Mouse (Mus musculus): Measurements from ENCODE around the gene Plagl2. TPM values are rescaled to one million over a fixed set of nuclear protein-coding genes. Genes with fewer than 3 reads are reported as not detected.
A peak's percentile ranks its signal among the peaks of the same experiment; 100 is the strongest.
"Not testable (repeated sequence)": the region's sequence is repeated elsewhere in the genome, so short reads cannot be mapped to it uniquely, and the experiment has no call there.

Gene Plagl2
- polyA plus RNA-seq, 1 experiment from 2014 or later, result 45.2 TPM

DNA sequence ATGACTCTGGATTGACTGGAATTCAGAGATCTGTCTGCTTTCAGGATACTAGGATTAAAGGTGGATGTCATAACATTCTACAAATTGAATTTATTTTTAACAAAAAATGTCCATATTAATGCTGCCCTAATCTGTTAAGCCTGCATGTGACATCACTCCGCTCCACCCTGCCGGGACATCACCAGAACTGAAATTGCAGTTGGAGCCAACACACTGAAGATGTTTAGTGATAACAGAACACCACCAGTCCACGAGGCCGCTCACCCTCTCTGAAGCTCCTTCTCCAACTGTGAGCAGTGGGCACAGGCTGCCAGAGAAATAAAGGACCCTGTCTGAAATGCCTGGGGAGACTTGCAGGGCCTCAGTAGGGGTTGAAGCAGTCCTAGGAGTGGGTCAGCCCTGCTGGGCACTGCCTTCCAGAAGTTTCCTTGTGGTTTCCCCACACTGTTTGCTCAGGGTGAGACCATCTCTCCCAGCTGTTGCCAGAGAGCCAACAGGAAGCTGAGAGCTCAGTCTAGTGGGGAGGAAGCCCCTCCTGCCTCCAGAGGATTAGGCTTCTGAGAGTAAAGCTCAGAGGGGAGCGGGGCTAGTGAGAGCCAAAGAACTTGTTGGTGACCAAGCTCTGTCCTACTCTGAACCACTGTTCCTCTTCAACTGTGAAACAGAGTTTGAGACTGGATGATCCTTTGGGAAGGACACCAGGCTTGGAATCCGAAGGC, 33.1 kb upstream of the Plagl2 start:
- H3K27ac ChIP-seq (ENCODE audit: low read depth, low read length); DNase-seq (ENCODE audit: low spot score); H3K4me3 ChIP-seq (ENCODE audit: low read depth, low read length); H3K27me3 ChIP-seq (replicated peaks; ENCODE audit: control insufficient read depth, insufficient read depth, low read length); H3K9me3 ChIP-seq (ENCODE audit: control insufficient read depth, low read length); H3K36me3 ChIP-seq (ENCODE audit: control insufficient read depth, insufficient read depth, low read length); H3K9ac ChIP-seq (ENCODE audit: low read depth, low read length); H3K4me2 ChIP-seq: not testable (repeated sequence)
- peak; percentile 53 for ATAC-seq (replicated peaks; ENCODE audit: low FRiP score)
- 56% methylated on average over 6 of the region's 6 CpGs for WGBS
- H3K4me1 ChIP-seq (replicated peaks; ENCODE audit: control insufficient read depth, insufficient read depth, low read length), result peaks cover 18% of the 10 kb centered on the region

DNA sequence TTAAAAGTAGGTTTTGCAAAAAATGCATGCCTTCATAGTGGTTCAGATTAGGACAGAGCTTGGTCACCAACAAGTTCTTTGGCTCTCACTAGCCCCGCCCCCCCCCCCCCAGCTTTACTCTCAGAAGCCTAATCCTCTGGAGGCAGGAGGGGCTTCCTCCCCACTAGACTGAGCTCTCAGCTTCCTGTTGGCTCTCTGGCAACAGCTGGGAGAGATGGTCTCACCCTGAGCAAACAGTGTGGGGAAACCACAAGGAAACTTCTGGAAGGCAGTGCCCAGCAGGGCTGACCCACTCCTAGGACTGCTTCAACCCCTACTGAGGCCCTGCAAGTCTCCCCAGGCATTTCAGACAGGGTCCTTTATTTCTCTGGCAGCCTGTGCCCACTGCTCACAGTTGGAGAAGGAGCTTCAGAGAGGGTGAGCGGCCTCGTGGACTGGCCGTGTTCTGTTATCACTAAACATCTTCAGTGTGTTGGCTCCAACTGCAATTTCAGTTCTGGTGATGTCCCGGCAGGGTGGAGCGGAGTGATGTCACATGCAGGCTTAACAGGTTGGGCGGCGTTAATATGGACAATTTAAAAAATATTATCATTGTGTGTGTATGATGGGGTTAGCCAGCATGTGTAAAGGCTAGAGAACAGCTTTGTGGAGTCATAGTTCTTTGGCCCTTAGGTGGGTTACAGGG, 29.1 kb upstream of the Plagl2 start:
- H3K27me3 ChIP-seq (replicated peaks; ENCODE audit: control insufficient read depth, insufficient read depth, low read length); H3K4me2 ChIP-seq; H3K27ac ChIP-seq (ENCODE audit: low read depth, low read length); DNase-seq (ENCODE audit: low spot score); H3K9ac ChIP-seq (ENCODE audit: low read depth, low read length); H3K4me3 ChIP-seq (ENCODE audit: low read depth, low read length); H3K9me3 ChIP-seq (ENCODE audit: control insufficient read depth, low read length): not testable (repeated sequence)
- H3K36me3 ChIP-seq (ENCODE audit: control insufficient read depth, insufficient read depth, low read length), result peaks cover 18% of the 10 kb centered on the region
- peak; percentile 54; the same call in 1 of the 2 replicates for ATAC-seq (replicated peaks; ENCODE audit: low FRiP score)
- 44% methylated on average over 8 of the region's 8 CpGs for WGBS
- H3K4me1 ChIP-seq (replicated peaks; ENCODE audit: control insufficient read depth, insufficient read depth, low read length), result peaks cover 18% of the 10 kb centered on the region

DNA sequence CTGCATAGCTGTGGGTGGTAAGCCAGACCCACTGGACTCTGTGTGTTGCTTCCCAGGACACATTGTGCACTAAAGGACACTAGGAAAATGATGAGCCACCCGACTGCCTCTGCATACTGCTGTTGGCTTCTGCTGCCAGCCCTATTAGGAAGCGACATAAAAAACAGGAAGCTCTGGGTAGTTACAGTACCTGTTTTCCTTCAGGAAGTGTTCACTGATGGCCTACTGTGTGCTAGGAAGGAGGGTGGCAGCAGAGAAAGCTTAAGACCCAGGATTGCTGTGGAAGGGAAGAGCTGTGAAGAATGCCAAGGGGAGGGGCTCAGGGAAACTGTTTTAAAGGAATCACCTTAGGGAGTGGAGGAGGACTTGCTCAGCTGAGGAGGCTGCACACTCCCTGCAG, 26.1 kb upstream of the Plagl2 start:
- 78% methylated on average over 2 of the region's 2 CpGs for WGBS
- H3K27ac ChIP-seq (ENCODE audit: low read depth, low read length), result no peak overlapping the region
- H3K4me2 ChIP-seq, result no peak overlapping the region
- no peak for DNase-seq (ENCODE audit: low spot score)
- H3K36me3 ChIP-seq (ENCODE audit: control insufficient read depth, insufficient read depth, low read length), result peaks cover 24% of the 10 kb centered on the region
- no peaks in the 10 kb centered on the region for H3K27me3 ChIP-seq (replicated peaks; ENCODE audit: control insufficient read depth, insufficient read depth, low read length)
- no peaks in the 10 kb centered on the region for H3K9me3 ChIP-seq (ENCODE audit: control insufficient read depth, low read length)
- H3K9ac ChIP-seq (ENCODE audit: low read depth, low read length), result no peak overlapping the region
- no peak overlapping the region for H3K4me3 ChIP-seq (ENCODE audit: low read depth, low read length)
- no peak for ATAC-seq (replicated peaks; ENCODE audit: low FRiP score)
- H3K4me1 ChIP-seq (replicated peaks; ENCODE audit: control insufficient read depth, insufficient read depth, low read length), result peaks cover 5% of the 10 kb centered on the region

DNA sequence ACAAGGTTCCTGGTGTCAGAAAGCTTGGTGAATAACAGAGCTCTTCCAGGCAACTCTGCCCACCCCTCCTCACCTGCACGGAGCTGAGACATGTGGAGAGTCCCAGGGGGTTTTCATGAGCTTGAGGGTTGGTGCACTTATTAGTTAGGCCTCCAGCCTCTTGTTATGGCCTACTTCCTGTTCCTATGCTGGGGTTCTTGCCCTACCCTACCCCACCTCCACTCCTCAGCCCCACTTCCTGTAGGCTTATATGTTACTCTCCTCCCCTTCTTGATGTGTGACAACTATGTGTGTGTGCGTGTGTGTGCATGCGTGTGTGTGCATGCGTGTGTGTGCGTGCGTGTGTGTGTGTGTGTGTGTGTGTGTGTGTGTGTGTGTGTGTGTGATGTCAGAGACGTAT, 21.8 kb upstream of the Plagl2 start:
- no peak for DNase-seq (ENCODE audit: low spot score)
- H3K9me3 ChIP-seq (ENCODE audit: control insufficient read depth, low read length), result no peaks in the 10 kb centered on the region
- no peaks in the 10 kb centered on the region for H3K27me3 ChIP-seq (replicated peaks; ENCODE audit: control insufficient read depth, insufficient read depth, low read length)
- peaks cover 24% of the 10 kb centered on the region for H3K4me1 ChIP-seq (replicated peaks; ENCODE audit: control insufficient read depth, insufficient read depth, low read length)
- H3K4me3 ChIP-seq (ENCODE audit: low read depth, low read length), result no peak overlapping the region
- 85% methylated on average over 7 of the region's 7 CpGs for WGBS
- ATAC-seq (replicated peaks; ENCODE audit: low FRiP score), result no peak
- H3K27ac ChIP-seq (ENCODE audit: low read depth, low read length), result no peak overlapping the region
- no peak overlapping the region for H3K4me2 ChIP-seq
- peaks cover 37% of the 10 kb centered on the region for H3K36me3 ChIP-seq (ENCODE audit: control insufficient read depth, insufficient read depth, low read length)
- no peak overlapping the region for H3K9ac ChIP-seq (ENCODE audit: low read depth, low read length)

DNA sequence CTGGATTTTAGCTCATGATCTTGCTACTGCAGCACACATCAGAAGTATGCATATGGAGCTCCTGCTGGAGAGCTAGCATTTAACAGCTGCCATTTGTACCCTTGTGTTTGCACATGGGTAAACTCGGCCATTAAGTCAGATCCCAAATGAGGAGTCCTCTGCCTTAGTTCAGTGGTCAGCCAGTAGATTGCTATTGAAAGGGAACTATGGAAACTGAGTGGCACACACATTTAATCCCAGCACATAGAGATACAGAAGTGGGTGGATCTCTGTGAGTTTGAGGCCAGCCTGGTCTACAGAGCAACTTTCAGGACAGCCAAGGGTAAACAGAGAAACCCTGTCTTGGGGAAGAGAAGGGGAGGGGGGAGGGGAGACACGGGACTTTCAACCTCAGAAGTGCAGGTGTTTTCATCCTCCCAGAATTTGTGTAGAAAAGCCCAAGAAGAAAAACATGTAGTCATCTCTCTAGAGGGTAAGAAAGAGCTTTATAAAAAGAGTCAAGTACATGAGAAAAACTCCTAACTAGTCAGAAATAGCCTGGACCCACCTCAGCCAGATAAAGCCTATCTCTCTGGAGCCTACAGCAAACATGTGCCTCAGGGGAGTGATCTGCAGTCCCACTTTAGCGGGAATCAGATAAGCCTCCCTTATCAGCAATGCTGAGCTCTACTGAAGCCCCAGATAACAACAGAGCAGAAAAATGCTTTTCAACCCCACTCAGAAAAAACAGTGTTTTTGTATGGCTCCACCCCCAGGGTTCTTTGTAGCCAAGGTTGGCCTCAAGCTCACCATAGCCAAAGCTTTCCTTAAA, 18.8 kb upstream of the Plagl2 start:
- Histone ChIP-seq H3K9me3 (ENCODE audit: control insufficient read depth, low read length) (no peaks in the 10 kb centered on the region), H3K4me1 (replicated peaks; ENCODE audit: control insufficient read depth, insufficient read depth, low read length) (peaks cover 25% of the 10 kb centered on the region), H3K4me2 (peak overlapping the region; percentile 53), H3K27ac (ENCODE audit: low read depth, low read length) (peak overlapping the region; percentile 88), H3K36me3 (ENCODE audit: control insufficient read depth, insufficient read depth, low read length) (peaks cover 19% of the 10 kb centered on the region), H3K4me3 (ENCODE audit: low read depth, low read length) (no peak overlapping the region), H3K27me3 (replicated peaks; ENCODE audit: control insufficient read depth, insufficient read depth, low read length) (no peaks in the 10 kb centered on the region), H3K9ac (ENCODE audit: low read depth, low read length) (peak overlapping the region; percentile 30; the same call in 1 of the 2 replicates)
- DNase-seq (ENCODE audit: low spot score) (no peak), ATAC-seq (replicated peaks; ENCODE audit: low FRiP score) (peak; percentile 90)
- 26% methylated on average over 3 of the region's 3 CpGs for WGBS

DNA sequence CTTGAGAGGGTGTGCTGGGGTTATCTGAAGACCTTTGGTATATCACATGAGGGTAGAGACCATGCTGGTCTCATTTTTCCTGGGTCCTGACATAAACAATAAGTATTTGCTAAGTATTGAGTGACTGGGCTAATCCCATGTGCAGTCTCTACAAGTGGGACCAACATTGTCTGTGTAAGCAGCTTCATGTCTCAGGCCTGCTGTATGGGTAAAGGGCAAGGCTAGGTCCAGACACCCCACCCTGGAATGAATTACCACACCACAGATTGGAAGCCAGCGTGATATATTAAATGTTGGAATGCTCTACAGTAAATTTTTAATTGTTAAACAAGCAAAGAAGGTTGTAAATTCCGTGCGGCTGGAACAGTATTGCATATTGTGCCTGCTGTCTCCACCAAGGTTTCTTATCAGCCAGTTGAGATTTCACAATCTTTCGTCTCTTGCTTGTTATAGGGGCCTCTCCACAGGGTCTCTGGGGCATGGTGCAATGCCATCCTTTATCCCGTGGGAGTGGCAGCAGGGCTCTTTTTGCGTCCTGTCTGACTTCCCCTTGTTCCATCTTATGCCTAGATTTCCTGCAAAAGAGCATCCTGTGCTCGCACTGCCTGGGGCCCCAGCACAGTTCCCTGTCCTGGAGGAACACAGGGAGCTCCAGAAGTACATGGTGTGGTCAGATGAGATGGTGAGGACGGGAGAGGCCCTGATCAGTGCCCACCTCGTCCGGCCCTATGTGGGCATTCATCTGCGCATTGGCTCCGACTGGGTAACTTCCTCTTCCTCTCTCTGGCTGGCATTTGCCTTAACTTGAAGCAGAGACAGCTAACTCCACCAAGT, 18.0 kb upstream of the Plagl2 start:
- Histone ChIP-seq H3K4me2 (peak overlapping the region; percentile 53), H3K27me3 (replicated peaks; ENCODE audit: control insufficient read depth, insufficient read depth, low read length) (no peaks in the 10 kb centered on the region), H3K4me3 (ENCODE audit: low read depth, low read length) (no peak overlapping the region), H3K9ac (ENCODE audit: low read depth, low read length) (peak overlapping the region; percentile 30; the same call in 1 of the 2 replicates), H3K4me1 (replicated peaks; ENCODE audit: control insufficient read depth, insufficient read depth, low read length) (peaks cover 25% of the 10 kb centered on the region), H3K9me3 (ENCODE audit: control insufficient read depth, low read length) (no peaks in the 10 kb centered on the region), H3K36me3 (ENCODE audit: control insufficient read depth, insufficient read depth, low read length) (peaks cover 19% of the 10 kb centered on the region), H3K27ac (ENCODE audit: low read depth, low read length) (peak overlapping the region; percentile 88)
- no peak for ATAC-seq (replicated peaks; ENCODE audit: low FRiP score)
- no peak for DNase-seq (ENCODE audit: low spot score)
- WGBS, result 49% methylated on average over 12 of the region's 12 CpGs

DNA sequence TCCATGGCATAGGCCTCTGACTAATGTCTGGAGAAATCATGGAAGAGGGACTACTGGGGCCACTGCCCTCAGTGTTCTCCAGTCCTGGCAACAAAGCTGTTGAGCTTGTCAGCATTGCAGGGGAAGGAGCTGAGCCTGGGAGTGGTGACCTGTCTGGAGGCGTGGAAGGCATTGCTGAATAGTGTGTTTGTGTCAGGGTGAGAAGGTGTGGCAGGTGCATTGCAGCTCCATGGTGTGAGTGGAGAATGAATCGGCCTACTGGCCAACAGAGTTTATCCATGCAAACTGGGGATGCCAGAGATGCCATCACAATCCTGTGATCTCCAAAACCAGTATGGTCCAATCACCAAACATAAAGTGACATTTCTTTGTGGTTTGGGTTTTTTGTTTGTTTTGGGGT, 15.4 kb upstream of the Plagl2 start:
- Histone ChIP-seq H3K4me1 (replicated peaks; ENCODE audit: control insufficient read depth, insufficient read depth, low read length) (peaks cover 25% of the 10 kb centered on the region), H3K27me3 (replicated peaks; ENCODE audit: control insufficient read depth, insufficient read depth, low read length) (no peaks in the 10 kb centered on the region), H3K36me3 (ENCODE audit: control insufficient read depth, insufficient read depth, low read length) (peaks cover 12% of the 10 kb centered on the region), H3K27ac (ENCODE audit: low read depth, low read length) (no peak overlapping the region), H3K4me3 (ENCODE audit: low read depth, low read length) (no peak overlapping the region), H3K9ac (ENCODE audit: low read depth, low read length) (no peak overlapping the region), H3K4me2 (no peak overlapping the region), H3K9me3 (ENCODE audit: control insufficient read depth, low read length) (no peaks in the 10 kb centered on the region)
- DNase-seq (ENCODE audit: low spot score) (no peak), ATAC-seq (replicated peaks; ENCODE audit: low FRiP score) (no peak)
- WGBS, result 88% methylated on average over 2 of the region's 2 CpGs

DNA sequence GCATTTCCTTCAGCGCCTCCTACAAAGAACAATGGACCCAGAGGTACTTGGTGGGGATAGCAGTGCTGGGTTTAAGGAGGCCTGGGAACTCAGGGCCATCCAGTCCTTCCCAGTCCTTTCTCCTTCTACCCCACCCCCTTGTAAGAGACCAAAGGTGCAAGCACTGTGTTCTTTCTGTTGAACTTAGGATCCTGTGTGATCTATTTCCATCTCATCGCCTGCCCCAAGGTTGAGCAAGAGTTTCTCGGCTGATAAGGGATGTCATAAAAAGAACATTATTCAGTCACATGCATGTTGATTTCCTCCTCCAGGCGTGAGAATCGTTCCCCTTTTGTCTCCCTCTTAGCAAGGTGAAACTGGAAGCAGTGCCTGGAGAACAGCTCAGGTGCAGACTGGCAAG, 8.5 kb upstream of the Plagl2 start:
- 81% methylated on average over 5 of the region's 5 CpGs for WGBS
- Histone ChIP-seq H3K36me3 (ENCODE audit: control insufficient read depth, insufficient read depth, low read length) (peaks cover 25% of the 10 kb centered on the region; the same call in 1 of the 2 replicates), H3K4me2 (no peak overlapping the region), H3K4me1 (replicated peaks; ENCODE audit: control insufficient read depth, insufficient read depth, low read length) (no peaks in the 10 kb centered on the region), H3K9ac (ENCODE audit: low read depth, low read length) (no peak overlapping the region), H3K27me3 (replicated peaks; ENCODE audit: control insufficient read depth, insufficient read depth, low read length) (no peaks in the 10 kb centered on the region), H3K27ac (ENCODE audit: low read depth, low read length) (no peak overlapping the region), H3K9me3 (ENCODE audit: control insufficient read depth, low read length) (no peaks in the 10 kb centered on the region), H3K4me3 (ENCODE audit: low read depth, low read length) (no peak overlapping the region)
- ATAC-seq (replicated peaks; ENCODE audit: low FRiP score) (no peak), DNase-seq (ENCODE audit: low spot score) (no peak)
